Mouse (Mus musculus): ENCODE results near the gene Prss2. TPM values are rescaled to one million over a fixed set of nuclear protein-coding genes. Genes with fewer than 3 reads are reported as not detected.
A peak's percentile ranks its signal among the peaks of the same experiment; 100 is the strongest.
"Not testable (repeated sequence)": the region's sequence is repeated elsewhere in the genome, so short reads cannot be mapped to it uniquely, and the experiment has no call there.

The Prss2 gene
- polyA plus RNA-seq, 1 experiment from 2014 or later: not detected

DNA sequence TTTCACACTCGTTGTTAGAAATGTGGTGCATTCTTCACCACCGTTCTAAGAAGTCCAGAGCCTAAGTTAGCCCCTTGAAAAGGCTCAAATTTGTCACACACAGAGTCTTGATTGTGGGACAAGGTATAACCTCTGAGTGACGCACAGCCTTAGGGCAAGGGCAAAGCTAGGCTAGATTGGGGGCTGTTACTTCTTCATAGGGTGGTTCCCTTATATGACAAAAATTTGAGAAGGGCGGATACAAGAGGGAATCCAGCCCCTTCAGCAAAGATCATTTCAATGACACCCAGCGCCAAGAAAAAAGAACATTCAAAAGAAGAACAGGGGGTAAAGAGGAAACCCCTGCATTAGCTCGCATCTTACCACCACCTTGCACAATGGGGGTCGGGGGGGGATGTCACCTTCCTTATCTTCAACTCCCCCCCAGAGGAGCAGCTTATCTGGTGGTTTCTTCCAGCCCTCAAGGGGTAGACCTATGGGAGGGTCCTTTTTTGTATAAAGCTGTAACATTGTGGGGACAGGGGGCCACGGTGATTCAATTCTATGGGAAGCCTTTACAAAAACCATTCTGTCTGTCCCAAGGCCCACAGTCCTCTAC is 11.2 kb downstream of the Prss2 start:
- 82% methylated on average over 8 of the region's 8 CpGs for WGBS
- no peaks in the 10 kb centered on the region for H3K4me1 ChIP-seq (ENCODE audit: control insufficient read depth, insufficient read depth, low read length)
- no peak overlapping the region for H3K9ac ChIP-seq (replicated peaks; ENCODE audit: low read depth, low read length)
- H3K9me3 ChIP-seq (ENCODE audit: control insufficient read depth, low read depth, low read length): no peaks in the 10 kb centered on the region
- H3K4me2 ChIP-seq (replicated peaks; ENCODE audit: low read depth, low read length): no peak overlapping the region
- no peak for ATAC-seq (ENCODE audit: insufficient number of reproducible peaks, insufficient read depth, low FRiP score, low read depth)
- H3K36me3 ChIP-seq (ENCODE audit: control insufficient read depth, insufficient read depth, low read length): no peaks in the 10 kb centered on the region
- H3K4me3 ChIP-seq (ENCODE audit: low read depth, low read length): no peak overlapping the region
- H3K27ac ChIP-seq (ENCODE audit: low read length): no peak overlapping the region
- no peaks in the 10 kb centered on the region for H3K27me3 ChIP-seq (ENCODE audit: control insufficient read depth, insufficient read depth, low read length)

DNA sequence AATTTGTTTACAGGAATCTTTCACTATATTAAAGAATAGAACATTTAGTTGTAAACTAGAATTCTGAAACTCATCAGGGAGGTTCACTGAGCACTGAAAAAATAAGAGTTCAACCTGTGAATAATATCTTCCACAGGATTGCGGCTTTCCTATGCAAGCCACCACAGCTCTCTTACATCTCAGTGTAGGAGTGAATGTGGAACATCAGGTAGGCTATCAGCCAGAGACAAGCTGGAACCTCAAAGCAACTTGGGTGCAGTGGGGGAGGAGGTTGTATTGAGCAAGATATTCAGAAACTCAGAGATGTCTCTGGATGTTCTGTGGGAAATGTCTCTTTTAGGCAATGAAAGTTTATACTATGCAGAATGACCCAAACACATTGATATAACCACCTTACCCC is 15.8 kb downstream of the Prss2 start:
- Histone ChIP-seq H3K4me1 (ENCODE audit: control insufficient read depth, insufficient read depth, low read length) (no peaks in the 10 kb centered on the region), H3K27me3 (ENCODE audit: control insufficient read depth, insufficient read depth, low read length) (no peaks in the 10 kb centered on the region), H3K9ac (replicated peaks; ENCODE audit: low read depth, low read length) (no peak overlapping the region), H3K27ac (ENCODE audit: low read length) (no peak overlapping the region), H3K9me3 (ENCODE audit: control insufficient read depth, low read depth, low read length) (no peaks in the 10 kb centered on the region), H3K4me3 (ENCODE audit: low read depth, low read length) (no peak overlapping the region), H3K36me3 (ENCODE audit: control insufficient read depth, insufficient read depth, low read length) (no peaks in the 10 kb centered on the region), H3K4me2 (replicated peaks; ENCODE audit: low read depth, low read length) (no peak overlapping the region)
- ATAC-seq (ENCODE audit: insufficient number of reproducible peaks, insufficient read depth, low FRiP score, low read depth): no peak
- WGBS: 92% methylated on average over 1 of the region's 1 CpGs

DNA sequence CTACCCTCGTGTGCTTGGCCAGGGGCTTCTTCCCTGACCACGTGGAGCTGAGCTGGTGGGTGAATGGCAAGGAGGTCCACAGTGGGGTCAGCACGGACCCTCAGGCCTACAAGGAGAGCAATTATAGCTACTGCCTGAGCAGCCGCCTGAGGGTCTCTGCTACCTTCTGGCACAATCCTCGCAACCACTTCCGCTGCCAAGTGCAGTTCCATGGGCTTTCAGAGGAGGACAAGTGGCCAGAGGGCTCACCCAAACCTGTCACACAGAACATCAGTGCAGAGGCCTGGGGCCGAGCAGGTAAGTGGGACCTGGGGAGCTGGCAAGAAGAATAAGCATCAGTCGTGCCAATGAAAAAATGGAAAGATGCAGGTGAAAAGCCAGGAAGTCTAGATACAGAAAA is 16.7 kb downstream of the Prss2 start:
- WGBS: 93% methylated on average over 5 of the region's 8 CpGs
- H3K9me3 ChIP-seq (ENCODE audit: control insufficient read depth, low read depth, low read length); H3K27me3 ChIP-seq (ENCODE audit: control insufficient read depth, insufficient read depth, low read length); H3K9ac ChIP-seq (replicated peaks; ENCODE audit: low read depth, low read length); H3K36me3 ChIP-seq (ENCODE audit: control insufficient read depth, insufficient read depth, low read length); H3K4me3 ChIP-seq (ENCODE audit: low read depth, low read length); H3K4me1 ChIP-seq (ENCODE audit: control insufficient read depth, insufficient read depth, low read length); ATAC-seq (ENCODE audit: insufficient number of reproducible peaks, insufficient read depth, low FRiP score, low read depth); H3K4me2 ChIP-seq (replicated peaks; ENCODE audit: low read depth, low read length); H3K27ac ChIP-seq (ENCODE audit: low read length): not testable (repeated sequence)

DNA sequence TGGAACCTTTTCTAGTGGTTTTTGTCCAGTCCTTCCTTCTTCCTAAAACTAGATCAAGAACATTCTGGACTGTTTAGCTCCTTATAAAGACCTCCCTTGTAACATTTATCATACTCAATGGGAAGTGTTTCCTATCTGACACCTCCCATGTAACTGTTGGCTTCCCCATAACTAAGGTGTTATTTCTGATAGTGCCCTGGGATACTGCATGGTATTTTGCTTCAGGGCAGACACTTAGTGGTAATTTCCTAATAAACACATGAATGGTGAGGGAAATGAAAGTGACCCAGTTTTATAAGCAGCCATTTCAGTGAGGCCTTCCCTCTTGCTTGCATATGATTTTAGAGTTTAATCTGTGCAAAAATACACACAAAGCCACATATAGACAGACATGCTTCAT is 19.2 kb downstream of the Prss2 start:
- H3K4me3 ChIP-seq (ENCODE audit: low read depth, low read length): no peak overlapping the region
- no peak overlapping the region for H3K4me2 ChIP-seq (replicated peaks; ENCODE audit: low read depth, low read length)
- H3K9ac ChIP-seq (replicated peaks; ENCODE audit: low read depth, low read length): no peak overlapping the region
- no peaks in the 10 kb centered on the region for H3K4me1 ChIP-seq (ENCODE audit: control insufficient read depth, insufficient read depth, low read length)
- no peak for ATAC-seq (ENCODE audit: insufficient number of reproducible peaks, insufficient read depth, low FRiP score, low read depth)
- no peaks in the 10 kb centered on the region for H3K36me3 ChIP-seq (ENCODE audit: control insufficient read depth, insufficient read depth, low read length)
- H3K27ac ChIP-seq (ENCODE audit: low read length): no peak overlapping the region
- no peaks in the 10 kb centered on the region for H3K9me3 ChIP-seq (ENCODE audit: control insufficient read depth, low read depth, low read length)
- no peaks in the 10 kb centered on the region for H3K27me3 ChIP-seq (ENCODE audit: control insufficient read depth, insufficient read depth, low read length)

DNA sequence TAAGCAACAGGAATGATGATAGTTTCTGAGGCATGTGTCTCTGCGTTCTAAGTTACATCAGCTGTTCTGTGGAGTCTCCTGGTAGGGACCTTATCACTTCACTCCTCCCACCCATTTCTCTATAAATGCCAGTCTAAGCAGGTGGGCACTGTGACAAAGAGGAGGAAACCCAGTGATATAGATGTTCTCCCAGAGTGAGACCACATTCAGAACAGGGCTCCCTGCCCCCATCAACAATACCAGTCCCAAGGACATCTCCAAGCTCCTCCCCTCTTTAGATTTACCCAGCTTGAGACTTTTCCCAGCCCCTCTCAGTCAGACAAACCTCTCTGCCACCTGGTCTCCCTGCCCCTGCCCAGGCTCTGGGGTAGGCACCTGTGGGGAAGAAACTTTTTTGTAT is 20.2 kb downstream of the Prss2 start:
- no peaks in the 10 kb centered on the region for H3K36me3 ChIP-seq (ENCODE audit: control insufficient read depth, insufficient read depth, low read length)
- H3K4me1 ChIP-seq (ENCODE audit: control insufficient read depth, insufficient read depth, low read length): no peaks in the 10 kb centered on the region
- no peak overlapping the region for H3K4me3 ChIP-seq (ENCODE audit: low read depth, low read length)
- H3K4me2 ChIP-seq (replicated peaks; ENCODE audit: low read depth, low read length): no peak overlapping the region
- no peak overlapping the region for H3K27ac ChIP-seq (ENCODE audit: low read length)
- no peak overlapping the region for H3K9ac ChIP-seq (replicated peaks; ENCODE audit: low read depth, low read length)
- no peaks in the 10 kb centered on the region for H3K27me3 ChIP-seq (ENCODE audit: control insufficient read depth, insufficient read depth, low read length)
- H3K9me3 ChIP-seq (ENCODE audit: control insufficient read depth, low read depth, low read length): no peaks in the 10 kb centered on the region
- no peak for ATAC-seq (ENCODE audit: insufficient number of reproducible peaks, insufficient read depth, low FRiP score, low read depth)
- WGBS: 70% methylated on average over 1 of the region's 1 CpGs

DNA sequence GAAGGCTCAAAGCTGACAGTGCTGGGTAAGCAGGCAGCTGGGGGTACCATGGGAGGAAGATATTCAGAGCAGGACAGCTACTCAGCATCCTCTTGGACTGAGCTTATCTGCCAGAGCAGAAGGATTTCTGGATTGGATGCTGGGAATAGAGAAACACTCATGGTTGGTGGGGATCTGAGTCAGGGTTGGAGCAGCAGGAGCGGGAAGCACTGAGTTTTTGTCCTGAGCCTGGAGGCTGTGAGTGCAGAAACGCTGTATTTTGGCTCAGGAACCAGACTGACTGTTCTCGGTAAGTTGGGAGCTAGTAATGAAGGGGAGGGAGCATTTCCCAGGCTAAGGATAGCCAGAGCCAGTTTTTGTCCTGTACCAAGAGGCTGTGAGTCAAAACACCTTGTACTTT is 21.4 kb downstream of the Prss2 start:
- Histone ChIP-seq H3K4me1 (ENCODE audit: control insufficient read depth, insufficient read depth, low read length) (no peaks in the 10 kb centered on the region), H3K4me2 (replicated peaks; ENCODE audit: low read depth, low read length) (peak overlapping the region; percentile 42), H3K27ac (ENCODE audit: low read length) (no peak overlapping the region), H3K27me3 (ENCODE audit: control insufficient read depth, insufficient read depth, low read length) (no peaks in the 10 kb centered on the region), H3K9me3 (ENCODE audit: control insufficient read depth, low read depth, low read length) (no peaks in the 10 kb centered on the region), H3K4me3 (ENCODE audit: low read depth, low read length) (peak overlapping the region; percentile 8; the same call in 1 of the 2 replicates), H3K36me3 (ENCODE audit: control insufficient read depth, insufficient read depth, low read length) (no peaks in the 10 kb centered on the region), H3K9ac (replicated peaks; ENCODE audit: low read depth, low read length) (no peak overlapping the region)
- WGBS: 19% methylated on average over 3 of the region's 3 CpGs
- no peak for ATAC-seq (ENCODE audit: insufficient number of reproducible peaks, insufficient read depth, low FRiP score, low read depth)

DNA sequence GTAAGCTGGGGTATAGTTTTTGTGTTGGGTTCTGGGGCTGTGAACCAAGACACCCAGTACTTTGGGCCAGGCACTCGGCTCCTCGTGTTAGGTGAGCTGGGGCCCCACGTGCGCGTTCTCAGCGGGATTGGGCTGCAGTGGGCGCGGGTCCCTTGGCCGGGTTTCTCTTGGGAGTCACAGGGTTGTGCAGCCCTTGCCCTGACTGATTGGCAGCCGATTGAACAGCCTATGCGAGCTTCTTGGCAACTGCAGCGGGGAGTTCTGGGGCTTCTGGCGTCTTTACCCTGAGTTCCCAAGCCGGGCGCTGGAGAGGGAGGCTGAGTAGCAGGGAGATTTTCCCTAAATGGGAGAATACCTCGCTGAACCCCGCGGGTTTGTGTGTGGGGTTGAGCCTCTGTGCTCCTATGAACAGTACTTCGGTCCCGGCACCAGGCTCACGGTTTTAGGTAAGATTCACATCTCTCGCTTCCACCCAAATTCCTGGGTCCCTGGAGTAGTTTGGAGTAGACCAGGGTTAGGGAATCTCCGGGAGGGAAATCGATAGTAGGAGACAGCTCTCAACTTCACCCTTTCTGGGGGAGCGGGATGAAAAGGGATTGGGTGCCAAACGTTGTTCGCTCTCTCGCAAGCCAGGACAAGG is 21.9 kb downstream of the Prss2 start:
- Histone ChIP-seq H3K9ac (replicated peaks; ENCODE audit: low read depth, low read length) (no peak overlapping the region), H3K4me1 (ENCODE audit: control insufficient read depth, insufficient read depth, low read length) (no peaks in the 10 kb centered on the region), H3K27ac (ENCODE audit: low read length) (no peak overlapping the region), H3K36me3 (ENCODE audit: control insufficient read depth, insufficient read depth, low read length) (no peaks in the 10 kb centered on the region), H3K4me3 (ENCODE audit: low read depth, low read length) (peak overlapping the region; percentile 8), H3K4me2 (replicated peaks; ENCODE audit: low read depth, low read length) (peak overlapping the region; percentile 42), H3K9me3 (ENCODE audit: control insufficient read depth, low read depth, low read length) (no peaks in the 10 kb centered on the region), H3K27me3 (ENCODE audit: control insufficient read depth, insufficient read depth, low read length) (no peaks in the 10 kb centered on the region)
- ATAC-seq (ENCODE audit: insufficient number of reproducible peaks, insufficient read depth, low FRiP score, low read depth): no peak
- 6% methylated on average over 28 of the region's 28 CpGs for WGBS

DNA sequence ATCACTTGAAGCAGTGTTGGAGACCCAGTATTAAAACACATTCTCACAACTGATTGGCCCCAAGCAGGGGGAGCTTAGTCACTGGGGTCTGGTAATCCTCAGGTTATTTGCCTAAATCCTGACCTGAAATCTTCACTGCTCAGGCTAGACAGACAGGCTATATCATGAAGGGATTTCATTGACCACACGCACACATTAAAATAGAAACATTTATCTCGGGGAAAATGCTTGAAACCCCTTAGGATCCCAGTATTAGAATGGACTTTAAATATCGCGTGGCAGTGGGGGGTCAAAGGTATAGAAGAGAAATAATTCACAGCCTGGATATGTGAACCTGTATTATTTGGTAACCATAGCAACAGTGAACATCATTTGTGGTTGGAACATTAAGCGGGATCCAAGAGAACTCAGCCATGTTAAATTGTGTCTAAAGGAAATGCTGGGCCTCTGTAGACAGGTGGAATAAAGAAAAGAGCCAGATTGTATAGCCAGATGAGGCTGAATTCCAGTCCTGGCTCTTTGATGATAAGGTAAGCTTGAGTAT is 22.9 kb downstream of the Prss2 start:
- Histone ChIP-seq H3K27me3 (ENCODE audit: control insufficient read depth, insufficient read depth, low read length) (no peaks in the 10 kb centered on the region), H3K36me3 (ENCODE audit: control insufficient read depth, insufficient read depth, low read length) (no peaks in the 10 kb centered on the region), H3K9me3 (ENCODE audit: control insufficient read depth, low read depth, low read length) (no peaks in the 10 kb centered on the region), H3K4me2 (replicated peaks; ENCODE audit: low read depth, low read length) (no peak overlapping the region), H3K4me3 (ENCODE audit: low read depth, low read length) (no peak overlapping the region), H3K9ac (replicated peaks; ENCODE audit: low read depth, low read length) (no peak overlapping the region), H3K27ac (ENCODE audit: low read length) (no peak overlapping the region), H3K4me1 (ENCODE audit: control insufficient read depth, insufficient read depth, low read length) (no peaks in the 10 kb centered on the region)
- ATAC-seq (ENCODE audit: insufficient number of reproducible peaks, insufficient read depth, low FRiP score, low read depth): no peak
- WGBS: 77% methylated on average over 5 of the region's 5 CpGs

DNA sequence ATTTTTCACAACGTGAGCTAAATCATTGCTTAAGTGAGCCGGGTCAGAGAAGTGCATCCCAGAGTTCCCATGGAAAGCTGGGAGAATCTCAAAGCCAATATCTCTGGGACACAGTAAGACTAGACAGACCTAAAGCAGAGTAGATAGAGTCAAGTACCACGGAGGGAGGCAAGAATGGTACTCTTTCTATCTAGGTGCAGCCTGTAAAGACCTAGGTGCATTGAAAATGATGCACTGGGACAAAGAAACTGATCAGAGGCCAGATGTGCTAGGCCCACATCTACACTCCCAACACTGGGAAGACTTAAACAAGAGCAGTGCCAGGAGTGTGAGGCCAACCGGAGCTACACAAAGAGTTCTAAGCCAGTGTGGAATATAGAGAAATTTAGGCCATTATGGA is 23.7 kb downstream of the Prss2 start:
- ATAC-seq (ENCODE audit: insufficient number of reproducible peaks, insufficient read depth, low FRiP score, low read depth): no peak
- H3K27me3 ChIP-seq (ENCODE audit: control insufficient read depth, insufficient read depth, low read length): no peaks in the 10 kb centered on the region
- H3K36me3 ChIP-seq (ENCODE audit: control insufficient read depth, insufficient read depth, low read length): no peaks in the 10 kb centered on the region
- no peaks in the 10 kb centered on the region for H3K4me1 ChIP-seq (ENCODE audit: control insufficient read depth, insufficient read depth, low read length)
- H3K9ac ChIP-seq (replicated peaks; ENCODE audit: low read depth, low read length): no peak overlapping the region
- H3K4me3 ChIP-seq (ENCODE audit: low read depth, low read length): no peak overlapping the region
- H3K27ac ChIP-seq (ENCODE audit: low read length): no peak overlapping the region
- 81% methylated on average over 4 of the region's 4 CpGs for WGBS
- no peaks in the 10 kb centered on the region for H3K9me3 ChIP-seq (ENCODE audit: control insufficient read depth, low read depth, low read length)
- H3K4me2 ChIP-seq (replicated peaks; ENCODE audit: low read depth, low read length): no peak overlapping the region
